8 mouse cellular contexts compared by ENCODE assay signal in genomic region chr4:84673681-84674307, GRCm38 (mm10). TPM values are rescaled to one million over a fixed set of nuclear protein-coding genes. Genes with fewer than 3 reads are reported as not detected.
DNase-seq lines count a peak whose midpoint lies in the region; ATAC-seq lines count a peak whose summit lies in the region.

No protein-coding gene starts in this region.

- H3K9me3 ChIP-seq in forebrain, embryonic 16.5 days (ENCODE audit: control insufficient read depth, low read length) = no peaks in the 10 kb centered on the region
- H3K9me3 ChIP-seq in limb, embryonic 12.5 days = no peaks in the 10 kb centered on the region

- peaks cover 64% of the 10 kb centered on the region for H3K27me3 ChIP-seq in forebrain, embryonic 16.5 days (replicated peaks; ENCODE audit: control insufficient read depth, insufficient read depth, low read length)
- peaks cover 22% of the 10 kb centered on the region for H3K27me3 ChIP-seq in limb, embryonic 12.5 days

- peak; percentile 14 for DNase-seq in ovary, postnatal 36 days (ENCODE audit: low spot score)
- DNase-seq in ovary, postnatal 10 days (ENCODE audit: low spot score) = no peak
- DNase-seq in testis, postnatal 10 days (ENCODE audit: low spot score) = peak; percentile 42
- DNase-seq in left cerebral cortex, postnatal 14 days (ENCODE audit: low spot score in 2 of 2) = no peak
- no peak for DNase-seq in urinary bladder, adult 2 months (ENCODE audit: low spot score)
- DNase-seq in ovary, postnatal 14 days (ENCODE audit: low spot score) = no peak

- H3K9ac ChIP-seq in forebrain, embryonic 16.5 days (replicated peaks; ENCODE audit: low read depth, low read length) = no peak overlapping the region; the same call in 1 of the 2 replicates
- peak overlapping the region; percentile 94 for H3K9ac ChIP-seq in limb, embryonic 12.5 days (replicated peaks)

- no peak for ATAC-seq in forebrain, embryonic 16.5 days
- ATAC-seq in limb, embryonic 12.5 days (ENCODE audit: insufficient number of reproducible peaks, insufficient read depth, low FRiP score, low TSS enrichment, low read depth) = no peak

- no peak overlapping the region for H3K27ac ChIP-seq in forebrain, embryonic 16.5 days (ENCODE audit: low read length)
- H3K27ac ChIP-seq in limb, embryonic 12.5 days = peak overlapping the region; percentile 95

- peak overlapping the region; percentile 100 for H3K4me2 ChIP-seq in forebrain, embryonic 16.5 days (ENCODE audit: low read length)
- peak overlapping the region; percentile 88 for H3K4me2 ChIP-seq in limb, embryonic 12.5 days

- H3K4me3 ChIP-seq in forebrain, embryonic 16.5 days (replicated peaks; ENCODE audit: low read length) = peak overlapping the region; percentile 67
- H3K4me3 ChIP-seq in limb, embryonic 12.5 days (replicated peaks) = peak overlapping the region; percentile 83

- H3K36me3 ChIP-seq in forebrain, embryonic 16.5 days (ENCODE audit: control insufficient read depth, insufficient read depth) = no peaks in the 10 kb centered on the region
- no peaks in the 10 kb centered on the region for H3K36me3 ChIP-seq in limb, embryonic 12.5 days

- peaks cover 20% of the 10 kb centered on the region for H3K4me1 ChIP-seq in forebrain, embryonic 16.5 days (replicated peaks; ENCODE audit: control insufficient read depth, insufficient read depth, low read length)
- peaks cover 53% of the 10 kb centered on the region for H3K4me1 ChIP-seq in limb, embryonic 12.5 days (replicated peaks)

- intact Hi-C loops in left cerebral cortex, postnatal 14 days (cut with DNase I) = loop anchor here (10.0 kb wide), 1 partner anchor 129 kb away; no protein-coding TSS in a partner anchor

- 18% methylated on average over 10 of the region's 10 CpGs for WGBS in forebrain, embryonic 16.5 days
- whole genome bisulfite sequencing in limb, embryonic 12.5 days = 5% methylated on average over 10 of the region's 10 CpGs

RNA-seq across cellular contexts. Expression of gene Bnc2, which starts 1.3 kb away (rescaled TPM):
- polyA plus RNA-seq in forebrain, embryonic 16.5 days (2015; fragmentation: Nextera tagmentation; extraction: Ambion mirVana) = 2.5 and 3.8 TPM in 2 replicates
- 25.2 and 25.6 TPM in 2 replicates for polyA plus RNA-seq in limb, embryonic 12.5 days (2016; fragmentation: Nextera tagmentation; extraction: Ambion mirVana)
- 1 to 10 TPM; 2.4 to 3.0 TPM for total RNA-seq in left cerebral cortex, postnatal 14 days (2021)
- 9.7 and 14.4 TPM in 2 replicates for polyA plus RNA-seq in urinary bladder, adult 2 months (2012; rRNA removed)

Comparison
In these comparisons a context has a peak if more than half of its experiments do, and no peak if none do; other contexts are left out.
1. DNase-seq: peak in ovary, postnatal 36 days (single experiment) and testis, postnatal 10 days (single experiment); none in ovary, postnatal 10 days (single experiment), left cerebral cortex, postnatal 14 days (0 of 2), urinary bladder, adult 2 months (single experiment) and ovary, postnatal 14 days (single experiment).